Mouse (Mus musculus): Measurements from ENCODE around the gene Eef1akmt1.

DNA sequence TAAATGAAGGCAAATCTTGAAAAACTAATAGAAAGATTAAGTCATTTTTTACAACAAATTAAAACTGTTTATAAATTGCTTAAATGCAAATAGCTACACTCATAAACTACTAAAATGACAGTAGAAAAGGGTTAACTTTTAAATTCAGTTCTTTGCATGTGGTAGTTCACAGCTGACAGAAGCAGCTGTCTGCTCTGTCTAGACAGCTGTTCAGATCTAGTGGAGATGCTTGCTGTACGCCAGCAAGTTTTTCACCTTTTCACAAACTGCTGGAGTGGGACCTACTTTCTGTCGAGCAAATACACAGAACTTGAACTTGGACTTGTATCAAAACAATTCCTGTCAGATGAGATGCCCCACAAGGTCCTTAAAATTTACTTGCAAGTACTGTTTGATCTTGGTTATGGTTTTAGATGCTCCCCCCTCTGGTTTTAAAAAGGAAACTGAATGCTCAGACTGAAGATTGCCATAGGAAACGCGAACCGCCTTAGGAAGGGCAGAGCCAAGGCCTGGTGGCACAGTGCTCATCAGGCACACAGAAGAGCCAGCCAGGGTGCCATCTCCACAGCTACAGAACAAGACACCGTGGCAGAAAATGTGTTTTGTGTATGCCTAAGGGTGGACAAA, 45.0 kb upstream of the Eef1akmt1 start:
- no peak for TF ChIP-seq CTCF (IDR thresholded peaks at IDR 0.05; ENCODE audit: low read depth, low read length)
- TF ChIP-seq POLR2A (IDR thresholded peaks at IDR 0.05; ENCODE audit: extremely low read depth, insufficient read depth, low read length): no peak
